Mouse (Mus musculus) testis, adult 2 months (tissue): Measurements from ENCODE around the gene Rps26. TPM values are rescaled to one million over a fixed set of nuclear protein-coding genes. Genes with fewer than 3 reads are reported as not detected.

ENCODE experiments used
- H3K27ac ChIP-seq: fragments of 200-500 bp; 2 replicates; pipeline ENCODE4 v1.5.1; 2012; ENCODE audit warnings: low read depth, low read length; ENCODE audit not compliant: control insufficient read depth, insufficient read depth
- H3K27me3 ChIP-seq: fragments of 200-500 bp; 2 replicates; pipeline ENCODE4 v1.6.1; 2012; ENCODE audit warnings: mild to moderate bottlenecking, low read length, moderate library complexity; ENCODE audit not compliant: control insufficient read depth, insufficient read depth
- H3K36me3 ChIP-seq: fragments of 200-500 bp; 2 replicates; pipeline ENCODE4 v1.6.1; 2012; ENCODE audit warnings: mild to moderate bottlenecking, low read length; ENCODE audit not compliant: control insufficient read depth, insufficient read depth
- H3K4me1 ChIP-seq: fragments of 200-500 bp; 2 replicates; pipeline ENCODE4 v1.6.1; 2012; ENCODE audit warnings: low read length; ENCODE audit not compliant: control insufficient read depth, insufficient read depth
- H3K4me3 ChIP-seq: fragments of 200-500 bp; 2 replicates; pipeline ENCODE4 v1.5.1; 2012; ENCODE audit warnings: low read depth, mild to moderate bottlenecking, low read length, moderate library complexity, mixed read lengths; ENCODE audit not compliant: control insufficient read depth
- CTCF ChIP-seq: fragments of 200-500 bp; IDR thresholded peaks from 2 replicates; pipeline ENCODE4 v1.5.1; 2012; ENCODE audit warnings: low read depth, mild to moderate bottlenecking, inconsistent platforms, low read length, moderate library complexity; ENCODE audit not compliant: control insufficient read depth, insufficient read depth, insufficient replicate concordance
- POLR2A ChIP-seq: fragments of 200-500 bp; IDR thresholded peaks from 2 replicates; pipeline ENCODE4 v1.6.1; 2012; ENCODE audit warnings: low read depth, mild to moderate bottlenecking, inconsistent platforms, low read length, moderate library complexity; ENCODE audit not compliant: control insufficient read depth
- polyA plus RNA-seq: library from polyadenylated mRNA; depleted of rRNA; stranded (reverse); fragments of >200 nt; gene quantifications from 2 replicates; pipeline ENCODE4 v1.2.3, GENCODE M21; 2012

The Rps26 gene
- polyA plus RNA-seq, 1 experiment, result 296 TPM

GRCm38 (mm10) chr10:128665307-128665706, 38.8 kb upstream of the Rps26 start:
- TF ChIP-seq CTCF, result no peak
- no peak for TF ChIP-seq POLR2A
- Histone ChIP-seq H3K27me3 (no peaks in the 10 kb centered on the region), H3K4me1 (peaks cover 2% of the 10 kb centered on the region), H3K4me3 (no peak overlapping the region), H3K36me3 (no peaks in the 10 kb centered on the region), H3K27ac (no peak overlapping the region)

- Histone ChIP-seq H3K36me3 (no peaks in the 10 kb centered on the region), H3K4me1 (peaks cover 2% of the 10 kb centered on the region; the same call in 1 of the 2 replicates), H3K27ac (no peak overlapping the region), H3K27me3 (no peaks in the 10 kb centered on the region), H3K4me3 (no peak overlapping the region)
- no peak for TF ChIP-seq CTCF
- TF ChIP-seq POLR2A, result no peak
Observed at GRCm38 (mm10) chr10:128664808-128665207, 38.3 kb upstream of the Rps26 start.

DNA sequence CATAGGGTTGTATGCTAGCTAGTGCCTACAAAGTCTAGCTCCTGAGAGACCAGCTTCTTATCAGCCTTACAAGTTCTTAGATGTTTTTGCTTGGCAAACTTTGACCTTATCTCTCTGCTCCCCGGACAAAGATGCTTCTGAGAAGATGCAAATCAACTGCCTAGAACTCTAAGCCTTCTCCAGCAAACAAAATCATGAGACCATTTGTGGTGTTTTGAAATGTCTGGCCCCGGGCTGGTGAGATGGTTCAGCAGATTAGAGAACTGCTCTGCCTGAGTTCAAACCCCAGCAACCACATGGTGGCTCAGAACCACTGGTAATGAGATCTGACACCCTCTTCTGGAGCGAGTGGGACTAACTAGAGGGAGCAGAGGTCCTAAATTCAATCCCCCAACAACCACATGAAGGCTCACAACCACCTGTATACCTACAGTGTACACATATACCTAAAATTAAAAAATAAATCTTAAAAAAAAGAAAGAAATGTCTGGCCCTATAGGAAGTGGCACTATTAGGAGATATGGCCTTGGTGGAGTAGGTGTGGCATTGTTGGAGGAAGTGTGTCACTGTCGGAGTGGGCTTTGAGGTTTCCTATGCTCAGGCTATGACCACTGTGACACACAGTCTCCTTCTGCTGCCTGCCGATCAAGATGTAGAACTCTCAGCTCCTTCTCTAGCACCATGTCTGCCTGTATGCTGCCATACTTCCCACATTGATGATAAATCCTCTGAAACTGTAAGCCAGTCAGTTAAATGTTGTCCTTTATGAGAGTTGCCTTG, 37.1 kb upstream of the Rps26 start:
- Histone ChIP-seq H3K4me1 (0 out of 2 replicates have a peak, but pooled peaks cover 1% of the 10 kb centered on the region), H3K27ac (no peak overlapping the region), H3K4me3 (no peak overlapping the region), H3K27me3 (no peaks in the 10 kb centered on the region), H3K36me3 (no peaks in the 10 kb centered on the region)
- TF ChIP-seq CTCF (no peak), POLR2A (no peak)

DNA sequence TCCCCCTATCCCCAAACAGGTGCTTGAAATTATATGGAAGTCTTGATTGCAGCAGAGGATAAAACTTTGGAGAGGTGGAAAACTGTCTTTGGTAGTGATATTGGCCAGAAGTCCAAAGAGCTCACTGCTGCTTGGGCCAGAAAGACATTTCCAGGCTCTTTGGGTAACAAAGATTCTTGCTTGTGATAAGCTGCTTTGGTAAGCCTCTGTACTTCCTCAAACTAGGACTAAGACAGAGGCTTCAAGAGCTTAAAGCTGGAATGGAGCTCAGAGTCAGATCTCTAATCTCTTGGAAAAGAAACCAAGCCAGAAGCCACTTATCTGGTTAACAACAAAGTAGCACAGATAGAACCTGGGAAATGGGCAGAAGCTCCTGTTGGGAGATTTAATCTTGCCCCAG, 35.9 kb upstream of the Rps26 start:
- no peaks in the 10 kb centered on the region for H3K27me3 ChIP-seq
- no peak overlapping the region for H3K4me3 ChIP-seq
- no peak overlapping the region for H3K27ac ChIP-seq
- TF ChIP-seq CTCF (no peak), POLR2A (no peak)
- H3K36me3 ChIP-seq, result no peaks in the 10 kb centered on the region
- H3K4me1 ChIP-seq, result no peaks in the 10 kb centered on the region

GRCm38 (mm10) chr10:128659490-128659889, 32.9 kb upstream of the Rps26 start:
- no peak overlapping the region for H3K4me3 ChIP-seq
- no peaks in the 10 kb centered on the region for H3K27me3 ChIP-seq
- TF ChIP-seq POLR2A (no peak), CTCF (no peak)
- H3K27ac ChIP-seq, result no peak overlapping the region
- no peaks in the 10 kb centered on the region for H3K36me3 ChIP-seq
- H3K4me1 ChIP-seq, result no peaks in the 10 kb centered on the region

- no peak overlapping the region for H3K4me3 ChIP-seq
- TF ChIP-seq POLR2A (no peak), CTCF (no peak)
- H3K4me1 ChIP-seq, result no peaks in the 10 kb centered on the region
- H3K36me3 ChIP-seq, result no peaks in the 10 kb centered on the region
- no peak overlapping the region for H3K27ac ChIP-seq
- no peaks in the 10 kb centered on the region for H3K27me3 ChIP-seq
Observed at GRCm38 (mm10) chr10:128657844-128658243, 31.3 kb upstream of the Rps26 start.

DNA sequence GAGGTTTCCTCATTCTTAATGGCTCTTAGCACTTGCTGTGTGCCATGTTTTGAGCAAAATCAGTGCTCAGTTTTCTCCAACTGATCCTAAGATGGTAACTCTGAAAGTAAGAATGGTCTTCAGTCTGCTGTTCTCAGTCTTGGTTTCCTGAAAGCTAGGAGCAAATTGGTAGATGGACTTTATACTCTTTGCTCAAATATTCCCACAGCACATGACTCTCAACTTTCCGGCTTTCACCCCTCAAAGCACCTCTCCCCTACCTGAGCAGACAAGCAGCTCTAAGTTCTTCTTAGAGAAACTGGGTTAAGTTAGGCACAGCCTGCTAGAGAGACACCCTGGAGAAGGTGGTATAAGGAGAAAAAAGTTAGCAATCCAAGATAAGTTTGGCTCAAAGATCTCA, 30.2 kb upstream of the Rps26 start:
- Histone ChIP-seq H3K4me3 (no peak overlapping the region), H3K36me3 (no peaks in the 10 kb centered on the region), H3K27ac (no peak overlapping the region), H3K4me1 (no peaks in the 10 kb centered on the region), H3K27me3 (no peaks in the 10 kb centered on the region)
- no peak for TF ChIP-seq CTCF
- no peak for TF ChIP-seq POLR2A
